Mouse (Mus musculus) myocyte (in vitro differentiated cells): ENCODE measurements around the gene Kif1b. TPM values are rescaled to one million over a fixed set of nuclear protein-coding genes. Genes with fewer than 3 reads are reported as not detected.
A peak's percentile ranks its signal among the peaks of the same experiment; 100 is the strongest.

Source experiments
- H3K27me3 ChIP-seq: one replicate; pipeline ENCODE4 v1.6.1; 2011; ENCODE audit not compliant: control insufficient read depth, insufficient read depth, insufficient read length
- H3K36me3 ChIP-seq: one replicate; pipeline ENCODE4 v1.6.1; 2011; ENCODE audit not compliant: control insufficient read depth, insufficient read depth
- H3K4me2 ChIP-seq: one replicate; pipeline ENCODE4 v1.6.1; 2011; ENCODE audit warnings: low read depth, control low read depth
- H3K4me3 ChIP-seq: one replicate; pipeline ENCODE4 v1.5.1; 2011; ENCODE audit warnings: mild to moderate bottlenecking, control low read depth, moderate library complexity
- H3K79me2 ChIP-seq: one replicate; pipeline ENCODE4 v1.6.1; 2011; ENCODE audit not compliant: control insufficient read depth, insufficient read depth
- H3ac ChIP-seq: one replicate; pipeline ENCODE4 v1.6.1; 2011; ENCODE audit not compliant: control insufficient read depth, insufficient read length
- CEBPB ChIP-seq: IDR thresholded peaks from 2 replicates; pipeline ENCODE4 v1.6.1; 2011; ENCODE audit warnings: mild to moderate bottlenecking, moderate library complexity; ENCODE audit not compliant: poor library complexity, insufficient read depth, severe bottlenecking
- E2F4 ChIP-seq: IDR thresholded peaks from one replicate; pipeline ENCODE4 v1.6.1; 2011; ENCODE audit warnings: mild to moderate bottlenecking, control low read depth, moderate library complexity; ENCODE audit not compliant: insufficient read depth
- MAX ChIP-seq: IDR thresholded peaks from one replicate; pipeline ENCODE4 v1.6.1; 2011; ENCODE audit warnings: low read depth, mild to moderate bottlenecking, control low read depth
- MYOD1 ChIP-seq, 3 experiments: IDR thresholded peaks; one replicate each; pipeline ENCODE4 v1.6.1; 2011; ENCODE audit warnings: control low read depth in 2 of 3, low read depth in 2 of 3, mild to moderate bottlenecking in 2 of 3, moderate library complexity in 1 of 3; ENCODE audit not compliant: insufficient read length in 2 of 3, control insufficient read depth in 1 of 3
- MYOG ChIP-seq, 3 experiments: IDR thresholded peaks; one replicate each; pipeline ENCODE4 v1.6.1; 2011; ENCODE audit warnings: control low read depth in 2 of 3, low read depth in 2 of 3, mild to moderate bottlenecking in 2 of 3; ENCODE audit not compliant: insufficient read length in 2 of 3, control insufficient read depth in 1 of 3, insufficient read depth in 1 of 3
- POLR2A ChIP-seq: IDR thresholded peaks from one replicate; pipeline ENCODE4 v1.6.1; 2011; ENCODE audit warnings: low read depth, mild to moderate bottlenecking, control low read depth, moderate library complexity; ENCODE audit not compliant: insufficient read length
- POLR2AphosphoS2 ChIP-seq: IDR thresholded peaks from one replicate; pipeline ENCODE4 v1.6.1; 2011; ENCODE audit warnings: low read depth, control low read depth; ENCODE audit not compliant: insufficient read length
- REST ChIP-seq: IDR thresholded peaks from one replicate; pipeline ENCODE4 v1.6.1; 2011; ENCODE audit warnings: mild to moderate bottlenecking, control low read depth, moderate library complexity; ENCODE audit not compliant: insufficient read depth, insufficient read length
- SRF ChIP-seq: IDR thresholded peaks from one replicate; pipeline ENCODE4 v1.6.1; 2011; ENCODE audit warnings: low read depth; ENCODE audit not compliant: control insufficient read depth, insufficient read length
- TCF12 ChIP-seq: IDR thresholded peaks from one replicate; pipeline ENCODE4 v1.6.1; 2011; ENCODE audit warnings: mild to moderate bottlenecking, control low read depth; ENCODE audit not compliant: poor library complexity, insufficient read depth, severe bottlenecking
- TCF3 ChIP-seq: IDR thresholded peaks from one replicate; pipeline ENCODE4 v1.6.1; 2011; ENCODE audit warnings: low read depth, control low read depth; ENCODE audit not compliant: insufficient read length
- USF1 ChIP-seq: IDR thresholded peaks from one replicate; pipeline ENCODE4 v1.6.1; 2011; ENCODE audit warnings: low read depth, mild to moderate bottlenecking, control low read depth, moderate library complexity
- polyA plus RNA-seq: library from polyadenylated mRNA; unstranded; fragments of >200 nt; fragmentation: generic; extraction: Trizol; gene quantifications from one replicate; pipeline ENCODE4 v1.2.1, GENCODE M21; 2012; ENCODE audit warnings: missing spikeins

Kif1b gene
- polyA plus RNA-seq, 1 experiment = 26.7 TPM

DNA sequence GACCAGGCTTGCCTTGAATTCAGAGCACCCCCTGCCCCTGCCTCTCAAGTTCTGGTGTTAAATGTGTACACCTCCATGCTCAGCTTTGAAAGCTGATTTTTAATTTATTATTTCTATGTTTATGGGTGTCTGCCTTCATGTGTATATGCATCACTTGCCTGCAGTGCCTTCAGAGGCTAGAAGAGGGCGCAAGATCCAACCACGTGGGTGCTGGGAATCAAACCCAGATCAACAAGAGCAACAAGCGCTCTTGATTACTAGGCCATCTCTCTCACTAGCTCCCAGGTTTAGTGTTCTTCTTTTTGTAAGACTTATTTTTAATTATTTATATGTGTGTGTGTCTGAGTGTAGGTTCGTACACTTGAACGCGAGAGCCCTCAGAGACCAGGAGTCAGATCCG, 152.6 kb downstream of the Kif1b start:
- H3K79me2 ChIP-seq = no peaks in the 10 kb centered on the region
- no peak overlapping the region for H3K4me3 ChIP-seq
- no peak overlapping the region for H3K4me2 ChIP-seq

DNA sequence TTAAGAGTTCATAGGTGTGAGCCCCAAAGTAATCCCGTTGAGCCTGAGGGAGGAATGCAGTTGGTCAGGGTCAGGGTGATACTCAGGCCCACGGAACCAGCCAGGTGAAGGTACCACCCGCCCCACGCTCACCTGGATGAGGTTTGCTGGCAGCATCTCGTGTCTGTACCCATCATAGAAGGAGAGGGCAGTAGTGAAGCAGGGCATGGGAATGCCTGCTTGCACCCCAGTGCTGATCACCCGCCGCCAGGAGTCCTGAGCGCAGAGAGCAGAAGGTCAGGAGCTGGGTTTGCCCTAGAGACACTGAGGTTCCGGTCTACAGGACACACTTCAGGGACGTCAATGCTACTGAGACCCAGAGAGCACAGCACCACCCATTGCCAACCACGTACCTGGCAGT, 156.8 kb downstream of the Kif1b start:
- Histone ChIP-seq H3K27me3 (no peaks in the 10 kb centered on the region), H3K4me2 (no peak overlapping the region), H3K79me2 (no peaks in the 10 kb centered on the region), H3K4me3 (no peak overlapping the region), H3ac (no peak overlapping the region), H3K36me3 (peaks cover 41% of the 10 kb centered on the region)
- no peak for TF ChIP-seq USF1
- peak; percentile 15 for TF ChIP-seq POLR2AphosphoS2

More for the DNA sequence above, 152.6 kb downstream of the Kif1b start:
- TF ChIP-seq E2F4 (no peak), POLR2A (no peak), REST (no peak), MYOD1 (IDR thresholded peaks at IDR 0.05; ENCODE audit: control insufficient read depth in 1 of 3, insufficient read length in 2 of 3, low read depth in 2 of 3) (no peak), TCF12 (no peak), TCF3 (no peak), MAX (no peak), SRF (no peak), MYOG (IDR thresholded peaks at IDR 0.05; ENCODE audit: control insufficient read depth in 1 of 3, insufficient read depth in 1 of 3, insufficient read length in 2 of 3, low read depth in 2 of 3) (no peak), USF1 (no peak), POLR2AphosphoS2 (no peak), CEBPB (no peak)
- Histone ChIP-seq H3ac (no peak overlapping the region), H3K27me3 (no peaks in the 10 kb centered on the region), H3K36me3 (peaks cover 67% of the 10 kb centered on the region)

DNA sequence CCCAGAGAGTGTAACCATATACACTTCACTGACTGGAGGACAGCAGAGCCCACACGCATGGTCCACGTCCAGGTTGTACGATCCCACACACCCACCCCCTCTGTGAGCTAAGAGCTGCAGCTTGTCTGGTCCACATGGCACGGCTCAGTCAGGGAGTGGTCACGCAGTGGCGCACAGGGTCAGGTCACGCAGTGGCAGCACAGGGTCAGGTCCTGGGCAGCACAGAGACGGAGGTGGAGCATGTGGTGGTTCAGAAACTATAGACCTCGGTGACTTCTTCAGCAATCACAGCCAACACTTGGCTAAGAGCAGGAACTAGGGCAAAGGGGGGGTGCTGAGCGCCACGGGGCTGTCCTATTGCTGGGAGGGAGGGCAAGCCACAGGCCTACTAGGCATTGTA, 157.2 kb downstream of the Kif1b start:
- H3ac ChIP-seq = no peak overlapping the region
- no peaks in the 10 kb centered on the region for H3K79me2 ChIP-seq
- no peak overlapping the region for H3K4me2 ChIP-seq
- H3K36me3 ChIP-seq = peaks cover 37% of the 10 kb centered on the region
- no peak for TF ChIP-seq USF1
- TF ChIP-seq CEBPB = no peak
- TF ChIP-seq POLR2A = no peak
- TF ChIP-seq E2F4 = no peak
- no peak for TF ChIP-seq TCF3
- no peak for TF ChIP-seq POLR2AphosphoS2
- no peak for TF ChIP-seq SRF
- no peak for TF ChIP-seq MYOG (IDR thresholded peaks at IDR 0.05; ENCODE audit: control insufficient read depth in 1 of 3, insufficient read depth in 1 of 3, insufficient read length in 2 of 3, low read depth in 2 of 3)
- TF ChIP-seq TCF12 = no peak
- no peak for TF ChIP-seq REST
- TF ChIP-seq MYOD1 (IDR thresholded peaks at IDR 0.05; ENCODE audit: control insufficient read depth in 1 of 3, insufficient read length in 2 of 3, low read depth in 2 of 3) = no peak
- no peak for TF ChIP-seq MAX
- H3K27me3 ChIP-seq = no peaks in the 10 kb centered on the region
- H3K4me3 ChIP-seq = no peak overlapping the region

DNA sequence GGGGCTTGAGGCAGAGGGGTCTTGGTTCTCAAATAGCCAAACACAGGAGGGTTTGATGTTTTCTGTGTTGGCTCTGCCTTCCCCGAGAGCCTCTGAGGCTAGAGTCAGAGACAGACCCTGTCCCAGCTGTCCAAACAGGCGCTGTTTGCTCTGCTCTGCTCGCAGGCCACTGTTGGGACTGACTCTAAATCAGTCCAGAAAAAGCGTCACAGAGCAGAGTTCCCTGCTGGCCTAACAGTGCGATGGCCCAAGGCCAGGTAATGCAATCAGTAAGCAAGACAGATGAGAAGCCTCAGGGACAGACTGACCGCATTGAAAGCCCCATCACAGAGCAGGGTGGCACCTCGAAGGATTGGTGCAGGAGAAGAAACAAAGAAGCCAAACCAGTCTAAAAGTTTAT, 157.9 kb downstream of the Kif1b start:
- Histone ChIP-seq H3K27me3 (no peaks in the 10 kb centered on the region), H3K79me2 (no peaks in the 10 kb centered on the region), H3K36me3 (peaks cover 30% of the 10 kb centered on the region), H3K4me3 (no peak overlapping the region), H3ac (no peak overlapping the region), H3K4me2 (no peak overlapping the region)
- TF ChIP-seq MYOD1 (IDR thresholded peaks at IDR 0.05; ENCODE audit: control insufficient read depth in 1 of 3, insufficient read length in 2 of 3, low read depth in 2 of 3) (peak in 1 of 3 experiments; percentile 30), MYOG (IDR thresholded peaks at IDR 0.05; ENCODE audit: control insufficient read depth in 1 of 3, insufficient read depth in 1 of 3, insufficient read length in 2 of 3, low read depth in 2 of 3) (peak in 1 of 3 experiments; percentile 69), TCF3 (peak; percentile 6), POLR2A (no peak)

DNA sequence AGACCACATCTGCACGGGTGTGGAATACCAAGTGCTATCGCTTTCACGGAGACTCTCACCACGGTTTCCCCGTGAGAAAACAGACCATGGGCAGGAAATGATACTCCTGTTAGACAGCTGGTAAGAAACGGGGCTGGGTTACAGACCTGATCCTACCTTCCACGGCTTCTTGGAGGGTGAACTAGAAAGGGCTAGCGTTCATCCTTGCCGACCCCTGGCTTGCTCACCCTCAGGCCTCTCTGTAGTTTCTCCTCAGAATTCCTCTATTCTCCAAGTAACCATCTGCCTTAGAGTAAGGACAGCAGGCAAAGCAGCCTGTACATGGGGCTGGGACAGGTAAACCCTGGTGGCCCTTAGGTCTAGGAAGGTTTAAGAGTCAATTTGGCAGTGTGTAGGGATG, 158.3 kb downstream of the Kif1b start:
- TF ChIP-seq POLR2AphosphoS2 = no peak
- TF ChIP-seq MYOG (IDR thresholded peaks at IDR 0.05; ENCODE audit: control insufficient read depth in 1 of 3, insufficient read depth in 1 of 3, insufficient read length in 2 of 3, low read depth in 2 of 3) = no peak
- TF ChIP-seq TCF12 = no peak
- TF ChIP-seq USF1 = no peak
- H3K36me3 ChIP-seq = peaks cover 26% of the 10 kb centered on the region

DNA sequence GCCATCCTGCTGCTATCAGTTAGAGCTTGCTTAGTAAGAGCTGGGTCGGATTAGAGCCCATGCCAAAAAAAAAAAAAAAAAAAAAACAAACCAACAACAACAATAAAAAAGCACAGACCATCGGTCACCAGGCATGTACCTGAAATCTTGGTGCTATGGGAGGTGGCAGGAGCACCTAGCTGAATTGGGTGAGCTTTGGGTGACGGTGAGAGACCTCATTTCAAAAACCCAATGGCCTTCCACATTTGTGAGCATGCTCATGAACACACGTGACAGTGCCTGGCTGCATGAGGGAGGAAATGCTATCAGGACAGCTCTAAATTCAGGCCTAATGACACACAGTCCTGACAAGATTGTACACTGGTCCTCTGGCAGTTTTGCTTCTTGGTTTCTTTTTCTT, 159.4 kb downstream of the Kif1b start:
- Histone ChIP-seq H3K27me3 (no peaks in the 10 kb centered on the region), H3K36me3 (peaks cover 17% of the 10 kb centered on the region), H3K4me2 (no peak overlapping the region), H3K4me3 (no peak overlapping the region), H3K79me2 (no peaks in the 10 kb centered on the region), H3ac (no peak overlapping the region)
- TF ChIP-seq POLR2AphosphoS2 (peak; percentile 14), MYOG (IDR thresholded peaks at IDR 0.05; ENCODE audit: control insufficient read depth in 1 of 3, insufficient read depth in 1 of 3, insufficient read length in 2 of 3, low read depth in 2 of 3) (no peak), E2F4 (no peak)

More for the DNA sequence above, 158.3 kb downstream of the Kif1b start:
- Histone ChIP-seq H3K79me2 (no peaks in the 10 kb centered on the region), H3K27me3 (no peaks in the 10 kb centered on the region), H3K4me2 (no peak overlapping the region), H3ac (no peak overlapping the region), H3K4me3 (no peak overlapping the region)
